Mouse (Mus musculus) embryonic facial prominence, embryonic 14.5 days (tissue): ENCODE measurements around the gene Nt5c1a. TPM values are rescaled to one million over a fixed set of nuclear protein-coding genes. Genes with fewer than 3 reads are reported as not detected.
A peak's percentile ranks its signal among the peaks of the same experiment; 100 is the strongest.
"Not testable (repeated sequence)": the region's sequence is repeated elsewhere in the genome, so short reads cannot be mapped to it uniquely, and the experiment has no call there.

Source experiments
- ATAC-seq: fragments of 200-750 bp; cut with Nextera tagmentation; 2 replicates; pipeline ENCODE4 v1.8.0; 2017; ENCODE audit warnings: low read depth, moderate number of reproducible peaks, moderate TSS enrichment
- DNase-seq: peaks from one replicate; pipeline ENCODE4 v3.0.0-alpha.2; 2015; ENCODE audit warnings: low spot score
- H3K27ac ChIP-seq: fragments of 300-500 bp; sonication (generic); replicated peaks from 2 replicates; pipeline ENCODE4 v1.5.1; 2014; ENCODE audit warnings: low read depth, mild to moderate bottlenecking, low read length, moderate library complexity
- H3K27me3 ChIP-seq: fragments of 300-500 bp; sonication (generic); replicated peaks from 2 replicates; pipeline ENCODE4 v1.6.1; 2014; ENCODE audit warnings: low read length; ENCODE audit not compliant: control insufficient read depth, insufficient read depth
- H3K36me3 ChIP-seq: fragments of 300-500 bp; sonication (generic); 2 replicates; pipeline ENCODE4 v1.6.1; 2014; ENCODE audit warnings: low read length, mixed read lengths; ENCODE audit not compliant: control insufficient read depth, insufficient read depth
- H3K4me1 ChIP-seq: fragments of 300-500 bp; sonication (generic); 2 replicates; pipeline ENCODE4 v1.6.1; 2014; ENCODE audit warnings: antibody characterized with exemption, low read length; ENCODE audit not compliant: control insufficient read depth, insufficient read depth
- H3K4me2 ChIP-seq: fragments of 300-500 bp; sonication (generic); 2 replicates; pipeline ENCODE4 v1.6.1; 2014; ENCODE audit warnings: low read depth, mild to moderate bottlenecking, low read length, moderate library complexity, mixed read lengths
- H3K4me3 ChIP-seq: fragments of 300-500 bp; sonication (generic); 2 replicates; pipeline ENCODE4 v1.5.1; 2014; ENCODE audit warnings: low read depth, mild to moderate bottlenecking, low read length
- H3K9ac ChIP-seq: fragments of 300-500 bp; sonication (generic); 2 replicates; pipeline ENCODE4 v1.6.1; 2014; ENCODE audit warnings: low read depth, mild to moderate bottlenecking, low read length, moderate library complexity, mixed read lengths
- H3K9me3 ChIP-seq: fragments of 300-500 bp; sonication (generic); 2 replicates; pipeline ENCODE4 v1.6.1; 2016; ENCODE audit warnings: low read length; ENCODE audit not compliant: control insufficient read depth
- WGBS: fragments of 180-500 bp; shearing (Covaris S2); extraction: QIAGEN DNeasy Blood & Tissue Kit; methylation state at CpG from one replicate; pipeline ENCODE4 v1.1.7; 2014; 5-methylcytosine and 5-hydroxymethylcytosine counted together
- polyA plus RNA-seq: library from polyadenylated mRNA; unstranded; fragments of >200 nt; fragmentation: Nextera tagmentation; extraction: Ambion mirVana; gene quantifications from 2 replicates; pipeline ENCODE4 v1.2.1, GENCODE M21; 2014

Nt5c1a gene
- 0.22 TPM in 1 of 2 replicates, not detected in the other for polyA plus RNA-seq

GRCm38 (mm10) chr4:123201186-123202093, at the start of gene Nt5c1a:
Nt5c1a (plus strand) TSS chr4:123201504.
- peaks cover 32% of the 10 kb centered on the region for H3K27me3 ChIP-seq
- peak; percentile 37 for ATAC-seq
- H3K9ac ChIP-seq = peak within 1 kb of the TSS; percentile 57
- H3K4me3 ChIP-seq = peak within 1 kb of the TSS; percentile 41
- H3K36me3 ChIP-seq = no peaks in the 10 kb centered on the region
- H3K9me3 ChIP-seq = no peaks in the 10 kb centered on the region
- H3K4me1 ChIP-seq = peaks cover 11% of the 10 kb centered on the region; the same call in 1 of the 2 replicates
- H3K27ac ChIP-seq = no peak within 1 kb of the TSS
- peak within 1 kb of the TSS; percentile 85 for H3K4me2 ChIP-seq
- WGBS = 3% methylated on average over 41 of the region's 58 CpGs
- DNase-seq = no peak

- Histone ChIP-seq H3K9ac (no peak overlapping the region), H3K36me3 (no peaks in the 10 kb centered on the region), H3K4me2 (no peak overlapping the region), H3K4me1 (no peaks in the 10 kb centered on the region), H3K27ac (no peak overlapping the region), H3K4me3 (no peak overlapping the region), H3K9me3 (no peaks in the 10 kb centered on the region), H3K27me3 (no peaks in the 10 kb centered on the region)
- ATAC-seq = no peak
- DNase-seq = no peak
- WGBS = 76% methylated on average over 4 of the region's 4 CpGs
Observed at GRCm38 (mm10) chr4:123152003-123152402, 49.3 kb upstream of the Nt5c1a start.

GRCm38 (mm10) chr4:123152976-123153375, 48.3 kb upstream of the Nt5c1a start:
- ATAC-seq (no peak), DNase-seq (no peak)
- Histone ChIP-seq H3K36me3 (no peaks in the 10 kb centered on the region), H3K27ac (no peak overlapping the region), H3K27me3 (no peaks in the 10 kb centered on the region), H3K9me3 (no peaks in the 10 kb centered on the region), H3K4me1 (no peaks in the 10 kb centered on the region), H3K4me2 (no peak overlapping the region), H3K4me3 (no peak overlapping the region), H3K9ac (no peak overlapping the region)
- WGBS = 55% methylated on average over 5 of the region's 5 CpGs

DNA sequence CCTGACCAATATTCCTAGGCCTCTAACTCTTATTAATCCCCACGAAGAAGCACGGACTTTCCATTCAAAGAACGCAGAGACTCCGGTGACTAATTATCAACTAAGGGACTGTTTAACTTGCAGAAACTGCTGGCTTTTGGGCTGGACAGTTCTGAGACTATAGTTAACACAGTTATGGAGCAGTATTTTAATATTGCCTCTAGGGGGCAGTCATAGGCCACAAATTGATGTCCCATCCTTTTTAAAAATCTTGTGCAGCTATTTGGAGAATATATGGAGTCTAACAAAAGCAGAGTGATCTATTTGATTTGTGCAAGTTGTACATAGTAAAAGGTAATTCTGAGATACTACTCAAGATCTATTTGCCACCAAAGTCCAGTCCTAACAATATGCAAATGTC, 46.3 kb upstream of the Nt5c1a start:
- no peaks in the 10 kb centered on the region for H3K36me3 ChIP-seq
- DNase-seq (peak; percentile 61), ATAC-seq (no peak)
- H3K27ac ChIP-seq = no peak overlapping the region
- WGBS = 28% methylated on average over 4 of the region's 4 CpGs
- H3K27me3 ChIP-seq = no peaks in the 10 kb centered on the region
- H3K4me1 ChIP-seq = no peaks in the 10 kb centered on the region
- no peak overlapping the region for H3K4me2 ChIP-seq
- H3K4me3 ChIP-seq = no peak overlapping the region
- no peaks in the 10 kb centered on the region for H3K9me3 ChIP-seq
- H3K9ac ChIP-seq = no peak overlapping the region

GRCm38 (mm10) chr4:123155427-123155826, 45.9 kb upstream of the Nt5c1a start:
- Histone ChIP-seq H3K27ac (no peak overlapping the region), H3K9me3 (no peaks in the 10 kb centered on the region), H3K4me2 (no peak overlapping the region), H3K36me3 (no peaks in the 10 kb centered on the region), H3K4me3 (no peak overlapping the region), H3K4me1 (no peaks in the 10 kb centered on the region), H3K27me3 (no peaks in the 10 kb centered on the region), H3K9ac (no peak overlapping the region)
- no peak for DNase-seq
- 73% methylated on average over 2 of the region's 2 CpGs for WGBS
- ATAC-seq = no peak

- no peak overlapping the region for H3K4me2 ChIP-seq
- H3K27ac ChIP-seq = no peak overlapping the region
- DNase-seq (no peak), ATAC-seq (no peak)
- H3K27me3 ChIP-seq = no peaks in the 10 kb centered on the region
- H3K9ac ChIP-seq = no peak overlapping the region
- H3K9me3 ChIP-seq = no peaks in the 10 kb centered on the region
- no peak overlapping the region for H3K4me3 ChIP-seq
- H3K36me3 ChIP-seq = no peaks in the 10 kb centered on the region
- no peaks in the 10 kb centered on the region for H3K4me1 ChIP-seq
Observed at GRCm38 (mm10) chr4:123155840-123156239, 45.5 kb upstream of the Nt5c1a start.

- WGBS = 79% methylated on average over 6 of the region's 6 CpGs
- Histone ChIP-seq H3K27ac (no peak overlapping the region), H3K36me3 (no peaks in the 10 kb centered on the region), H3K9ac (no peak overlapping the region), H3K9me3 (no peaks in the 10 kb centered on the region), H3K27me3 (no peaks in the 10 kb centered on the region), H3K4me1 (peaks cover 4% of the 10 kb centered on the region; the same call in 1 of the 2 replicates), H3K4me2 (no peak overlapping the region), H3K4me3 (no peak overlapping the region)
- DNase-seq (no peak), ATAC-seq (no peak)
Observed at GRCm38 (mm10) chr4:123160571-123160970, 40.7 kb upstream of the Nt5c1a start.

- whole genome bisulfite sequencing = 80% methylated on average over 3 of the region's 3 CpGs
- not testable (repeated sequence) for H3K27ac ChIP-seq, H3K4me2 ChIP-seq, H3K36me3 ChIP-seq, H3K4me1 ChIP-seq, ATAC-seq, H3K27me3 ChIP-seq, H3K4me3 ChIP-seq, H3K9me3 ChIP-seq, H3K9ac ChIP-seq, DNase-seq
Observed at GRCm38 (mm10) chr4:123161251-123161650, 40.1 kb upstream of the Nt5c1a start.
